Mouse (Mus musculus): ENCODE results near the gene Pdlim5.

DNA sequence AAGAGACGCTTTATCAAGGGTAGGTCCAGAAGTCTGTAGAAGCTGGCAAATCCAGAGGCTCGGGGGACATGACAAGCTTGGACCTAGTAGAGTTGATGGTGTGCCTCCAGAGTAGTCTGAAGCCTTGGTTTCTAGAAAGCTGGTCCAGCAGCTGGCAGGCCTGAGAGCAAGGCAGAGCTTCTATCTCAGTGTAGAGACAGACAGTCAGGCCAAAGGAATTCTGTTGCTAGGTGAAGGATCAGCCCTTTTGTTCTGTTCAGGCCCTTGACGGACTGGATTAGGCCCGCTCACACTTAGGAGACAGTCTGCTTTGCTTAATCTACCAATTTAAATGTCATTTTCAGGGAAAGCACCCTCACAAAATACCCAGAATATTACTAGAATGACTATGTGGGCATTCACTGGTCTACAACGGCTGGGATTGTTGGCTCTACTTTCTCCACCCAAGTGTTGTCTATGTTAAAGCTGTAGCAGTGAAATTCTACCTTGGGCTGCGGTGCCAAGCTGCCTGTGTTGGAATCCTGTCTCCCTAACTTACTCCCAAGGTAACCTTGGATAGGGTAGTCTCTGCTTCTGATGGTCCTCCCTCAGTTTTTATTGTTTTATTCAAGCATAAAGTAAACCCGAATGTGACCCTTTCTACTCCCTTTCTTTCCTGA, 38.8 kb upstream of the Pdlim5 start:
- TF ChIP-seq CTCF (IDR thresholded peaks at IDR 0.05) (no peak), POLR2A (IDR thresholded peaks at IDR 0.05; ENCODE audit: insufficient read depth, low read depth, low read length) (no peak)
